Mouse (Mus musculus) brown adipose tissue, adult 24 weeks (tissue): ENCODE results near the gene Pcsk5. TPM values are rescaled to one million over a fixed set of nuclear protein-coding genes. Genes with fewer than 3 reads are reported as not detected.

Experiments
- H3K27ac ChIP-seq: fragments of 200-500 bp; replicated peaks from 2 replicates; pipeline ENCODE4 v1.5.1; 2012; ENCODE audit warnings: low read depth, mild to moderate bottlenecking, low read length
- H3K4me1 ChIP-seq: fragments of 200-500 bp; 2 replicates; pipeline ENCODE4 v1.6.1; 2012; ENCODE audit warnings: low read length, mixed read lengths; ENCODE audit not compliant: control insufficient read depth, insufficient read depth, insufficient read length
- H3K4me3 ChIP-seq: fragments of 200-500 bp; 2 replicates; pipeline ENCODE4 v1.5.1; 2012; ENCODE audit warnings: low read depth, mild to moderate bottlenecking, low read length, moderate library complexity; ENCODE audit not compliant: insufficient read depth
- polyA plus RNA-seq: library from polyadenylated mRNA; stranded (reverse); fragments of >200 nt; gene quantifications from 2 replicates; pipeline ENCODE4 v1.2.4, GENCODE M21; 2012; ENCODE audit not compliant: missing spikeins, insufficient read depth, insufficient read length

Pcsk5 gene
- polyA plus RNA-seq, 1 experiment = 1.7 TPM

DNA sequence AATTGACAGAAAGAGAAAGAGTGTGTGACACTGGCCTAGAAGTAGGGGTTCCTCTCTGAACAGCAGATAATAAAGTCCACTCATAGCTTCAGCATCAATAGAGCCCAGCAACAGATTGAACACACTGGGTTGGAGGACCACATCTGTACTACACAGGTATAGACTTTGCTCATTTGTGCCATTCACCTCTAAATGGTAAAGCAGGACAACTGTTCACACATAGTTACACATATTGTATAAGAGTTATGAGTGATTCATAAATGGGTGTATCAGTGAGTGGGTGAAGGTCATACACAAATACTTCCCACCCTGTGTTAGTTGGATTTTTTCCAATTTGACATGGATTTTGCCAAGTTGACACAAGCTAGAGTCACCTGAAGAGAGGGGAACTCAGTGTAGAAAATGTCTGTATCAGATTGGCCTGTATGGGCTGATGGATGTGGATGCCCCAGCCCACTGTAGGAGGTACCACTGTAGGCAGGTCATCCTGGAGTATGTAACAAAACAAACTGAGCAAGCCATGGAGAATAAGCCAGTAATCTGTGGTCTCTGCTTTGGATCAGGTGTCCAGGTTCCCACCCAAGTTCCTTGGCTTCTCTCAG is 104.7 kb downstream of the Pcsk5 start:
- no peaks in the 10 kb centered on the region for H3K4me1 ChIP-seq
- no peak overlapping the region for H3K4me3 ChIP-seq
- H3K27ac ChIP-seq = no peak overlapping the region

- no peak overlapping the region for H3K4me3 ChIP-seq
- H3K4me1 ChIP-seq = no peaks in the 10 kb centered on the region
- H3K27ac ChIP-seq = no peak overlapping the region
Measured at GRCm38 (mm10) chr19:17717066-17717465, 120.4 kb downstream of the Pcsk5 start.

DNA sequence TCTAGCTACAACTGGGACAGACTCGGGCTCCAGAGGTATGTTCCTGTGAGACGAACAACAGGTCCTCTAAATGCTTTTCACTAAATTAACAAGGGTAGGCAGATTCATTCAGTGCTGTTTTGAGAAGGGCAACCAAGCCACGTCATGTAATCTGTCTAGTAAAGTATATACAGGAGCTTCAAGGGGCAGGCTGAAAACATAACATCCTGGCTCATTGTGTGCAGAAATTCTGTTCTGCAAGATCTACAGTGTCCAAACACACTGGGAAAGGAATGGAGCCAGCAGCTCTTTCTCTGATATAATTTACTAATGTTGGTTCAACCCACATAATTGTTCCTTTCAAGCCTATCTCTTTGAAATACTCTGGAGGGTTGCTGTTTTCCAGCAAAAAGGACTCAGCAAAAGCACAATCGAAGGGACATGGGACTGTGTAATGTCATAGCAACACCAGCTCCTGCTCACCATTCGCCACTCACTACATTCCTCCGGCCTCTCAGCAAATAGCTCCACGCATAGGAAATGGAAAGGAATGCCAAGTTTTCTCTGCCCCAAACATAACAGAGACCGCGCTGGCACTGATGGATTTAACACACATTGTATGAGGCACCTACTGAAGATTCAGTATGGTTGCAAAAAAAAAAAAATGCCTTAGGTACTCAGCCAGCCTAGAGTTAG is 122.0 kb downstream of the Pcsk5 start:
- Histone ChIP-seq H3K27ac (no peak overlapping the region), H3K4me1 (no peaks in the 10 kb centered on the region), H3K4me3 (no peak overlapping the region)

GRCm38 (mm10) chr19:17691626-17692025 is 145.8 kb downstream of the Pcsk5 start:
- Histone ChIP-seq H3K4me3 (no peak overlapping the region), H3K27ac (no peak overlapping the region), H3K4me1 (no peaks in the 10 kb centered on the region)

- Histone ChIP-seq H3K27ac (no peak overlapping the region), H3K4me1 (no peaks in the 10 kb centered on the region), H3K4me3 (no peak overlapping the region)
Measured at GRCm38 (mm10) chr19:17678371-17678770, 159.1 kb downstream of the Pcsk5 start.

- Histone ChIP-seq H3K4me3 (no peak overlapping the region), H3K27ac (no peak overlapping the region), H3K4me1 (no peaks in the 10 kb centered on the region)
Measured at GRCm38 (mm10) chr19:17662676-17663075, 174.8 kb downstream of the Pcsk5 start.

GRCm38 (mm10) chr19:17662271-17662670 is 175.2 kb downstream of the Pcsk5 start:
- Histone ChIP-seq H3K27ac (no peak overlapping the region), H3K4me3 (no peak overlapping the region), H3K4me1 (no peaks in the 10 kb centered on the region)

GRCm38 (mm10) chr19:17659321-17659720 is 178.1 kb downstream of the Pcsk5 start:
- Histone ChIP-seq H3K27ac (no peak overlapping the region), H3K4me3 (no peak overlapping the region), H3K4me1 (no peaks in the 10 kb centered on the region)

DNA sequence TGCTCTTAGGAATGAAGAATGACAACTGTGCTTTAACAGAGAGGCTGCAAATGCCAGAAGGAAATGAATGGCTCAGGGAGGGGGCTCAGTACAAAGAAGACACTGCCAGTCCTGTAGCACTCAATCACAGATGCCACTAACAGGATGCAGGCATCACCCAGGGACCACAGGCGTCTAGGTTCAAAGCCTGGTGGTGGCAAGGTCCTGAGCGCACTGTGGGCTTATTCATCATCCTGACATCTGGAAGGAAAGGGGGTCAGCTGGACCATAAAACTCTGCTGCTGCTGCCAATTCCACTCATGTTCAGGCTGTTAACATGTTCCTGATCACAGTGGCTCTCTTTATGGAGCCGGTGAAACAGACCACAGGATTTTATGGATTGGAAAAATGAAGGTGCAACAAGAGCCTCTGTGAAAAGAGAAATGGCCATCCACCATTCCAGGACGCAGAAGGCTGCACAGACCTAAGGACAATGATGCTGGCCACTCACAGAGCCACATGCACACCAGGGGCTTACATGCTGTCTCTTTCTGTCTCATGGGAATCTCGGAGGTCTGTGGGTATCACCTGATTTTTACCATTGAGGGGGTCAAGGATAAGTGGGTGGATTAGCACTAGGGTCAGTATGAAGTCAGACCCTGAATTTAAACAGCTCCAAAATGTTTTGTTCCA is 186.5 kb downstream of the Pcsk5 start:
- Histone ChIP-seq H3K4me3 (no peak overlapping the region), H3K27ac (no peak overlapping the region), H3K4me1 (no peaks in the 10 kb centered on the region)

DNA sequence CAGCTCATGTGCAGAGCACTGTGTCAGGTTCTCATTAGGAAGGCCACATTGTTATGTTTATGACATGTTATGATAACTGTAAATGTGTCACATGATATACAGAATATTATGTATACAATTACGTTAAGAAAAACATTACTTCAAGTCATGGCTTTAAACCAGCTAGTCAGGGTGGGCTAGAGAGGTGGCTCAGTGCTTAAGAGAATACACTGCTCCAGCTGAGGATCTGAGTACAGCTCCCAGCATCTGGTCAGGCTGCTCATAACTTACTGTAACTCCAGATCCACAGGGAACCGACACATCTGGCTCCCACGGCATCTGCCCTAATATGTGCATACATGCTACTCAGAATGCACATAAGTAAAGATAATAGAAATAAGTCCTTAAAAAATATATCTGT is 187.5 kb downstream of the Pcsk5 start:
- Histone ChIP-seq H3K4me3 (no peak overlapping the region), H3K27ac (no peak overlapping the region), H3K4me1 (no peaks in the 10 kb centered on the region)

GRCm38 (mm10) chr19:17643128-17643797 is 194.2 kb downstream of the Pcsk5 start:
- Histone ChIP-seq H3K4me1 (no peaks in the 10 kb centered on the region), H3K27ac (no peak overlapping the region), H3K4me3 (no peak overlapping the region)

- Histone ChIP-seq H3K27ac (no peak overlapping the region), H3K4me3 (no peak overlapping the region)
Measured at GRCm38 (mm10) chr19:17635984-17636383, 201.4 kb downstream of the Pcsk5 start.

DNA sequence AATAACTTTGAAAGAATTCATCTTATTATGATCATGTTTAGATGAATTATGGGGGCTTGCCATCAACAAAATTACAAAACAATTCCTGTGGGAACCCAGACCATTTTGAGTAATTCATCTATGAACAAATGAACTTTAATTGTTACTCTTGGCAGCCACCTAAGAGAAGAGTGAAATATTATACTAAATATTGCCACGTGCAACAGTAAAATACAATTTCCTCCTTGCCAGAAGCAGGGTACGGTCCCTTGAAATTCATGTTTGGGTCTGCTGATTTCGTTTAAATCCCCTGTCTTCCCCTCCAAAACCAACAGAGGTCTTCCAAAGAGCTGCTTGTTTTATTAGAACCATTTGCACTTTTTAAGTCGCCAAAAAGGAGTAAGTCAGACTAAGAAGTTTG is 221.8 kb downstream of the Pcsk5 start:
- H3K27ac ChIP-seq = no peak overlapping the region
- H3K4me3 ChIP-seq = no peak overlapping the region
- H3K4me1 ChIP-seq = no peaks in the 10 kb centered on the region

More at GRCm38 (mm10) chr19:17635984-17636383, 201.4 kb downstream of the Pcsk5 start:
- H3K4me1 ChIP-seq = no peaks in the 10 kb centered on the region

DNA sequence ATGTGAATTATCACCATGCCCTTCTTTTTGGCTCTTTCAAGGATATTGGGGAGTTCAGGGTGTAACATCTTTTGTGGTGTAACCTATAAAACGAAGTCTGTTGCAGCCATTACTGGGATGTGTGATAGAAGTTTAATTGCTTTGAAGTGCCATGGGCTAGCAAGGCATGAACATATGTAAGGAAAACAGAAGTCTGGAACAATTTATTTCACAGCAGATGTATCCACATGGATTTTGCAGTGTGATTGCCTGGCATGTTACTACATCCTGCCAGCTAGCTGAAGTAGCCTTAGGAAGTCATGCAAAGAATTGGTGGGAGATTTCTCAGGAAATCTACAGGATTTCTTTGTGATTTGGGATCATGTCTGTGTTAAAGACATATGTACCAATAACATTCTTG is 230.9 kb downstream of the Pcsk5 start:
- Histone ChIP-seq H3K4me1 (no peaks in the 10 kb centered on the region), H3K27ac (no peak overlapping the region), H3K4me3 (no peak overlapping the region)

DNA sequence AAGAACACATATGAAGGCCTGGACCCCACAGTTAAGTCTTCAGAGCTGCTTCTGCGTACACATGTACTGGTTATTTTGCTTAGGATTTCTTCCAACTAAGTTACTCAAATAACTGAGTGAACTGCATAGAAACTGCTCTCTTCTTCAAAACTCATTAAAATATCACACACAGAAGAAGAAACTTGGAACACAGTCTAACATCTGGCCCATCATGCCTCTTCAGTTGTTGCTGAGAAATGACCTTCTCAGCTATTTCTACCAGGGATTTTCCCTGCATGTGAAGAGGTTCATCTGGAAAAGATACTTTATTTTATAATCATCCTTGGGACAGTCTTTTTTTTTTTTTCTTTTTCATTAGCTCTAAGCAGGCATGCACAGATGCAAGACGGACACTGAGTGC is 231.3 kb downstream of the Pcsk5 start:
- Histone ChIP-seq H3K4me3 (no peak overlapping the region), H3K4me1 (no peaks in the 10 kb centered on the region), H3K27ac (no peak overlapping the region)
